Mouse (Mus musculus): ENCODE measurements around the gene Ngly1. TPM values are rescaled to one million over a fixed set of nuclear protein-coding genes. Genes with fewer than 3 reads are reported as not detected.

Ngly1 gene
- total and polyA plus RNA-seq, 3 experiments, result 19.2 to 31.2 (median 30.7) TPM

DNA sequence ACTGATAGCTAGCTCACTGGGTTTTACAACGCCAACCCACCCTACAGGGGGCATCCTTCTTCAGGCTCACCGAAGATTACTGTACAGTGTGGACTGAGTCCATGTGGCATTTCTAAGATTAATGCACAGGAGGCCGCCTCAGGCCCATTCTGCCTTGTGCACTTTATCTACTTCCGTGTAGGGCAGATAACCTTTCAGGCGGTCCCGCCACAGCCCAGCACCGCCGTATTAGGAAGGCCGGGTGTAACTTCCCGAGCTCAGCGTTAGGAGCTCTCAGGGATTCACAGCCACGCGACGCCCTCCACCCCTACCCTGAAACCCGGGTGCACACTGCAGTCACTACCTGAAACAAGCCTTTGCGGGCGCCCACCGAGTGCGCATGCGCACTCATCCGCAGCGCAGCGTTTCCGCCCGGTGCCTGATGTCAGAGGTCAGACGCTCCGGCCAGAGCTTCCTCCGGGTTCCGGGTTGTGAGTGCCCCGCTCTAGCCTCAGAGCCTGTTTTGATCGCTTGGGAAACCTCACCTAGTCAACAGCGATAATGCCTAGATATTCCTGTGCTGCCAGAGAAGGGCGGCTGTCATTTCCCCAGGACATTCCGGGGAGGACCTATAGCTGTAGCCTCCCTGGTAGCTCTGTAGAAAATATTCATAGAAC is 6.0 kb upstream of the Ngly1 start:
- intact Hi-C loops (cut with DNase I), result loop anchor here (2.0 kb wide), 1 partner anchor 138 kb away; no protein-coding TSS in a partner anchor
- under 1% methylated on average over 34 of the region's 34 CpGs for WGBS
- H3K4me1 ChIP-seq (ENCODE audit: control insufficient read depth, insufficient read depth, low read length), result no peaks in the 10 kb centered on the region

GRCm38 (mm10) chr14:16243603-16244209 is 5.4 kb upstream of the Ngly1 start:
- peak overlapping the region; percentile 66 for H3K4me3 ChIP-seq
- H3K9ac ChIP-seq (ENCODE audit: low read depth, low read length), result peak overlapping the region; percentile 96
- TF ChIP-seq EP300 (IDR thresholded peaks at IDR 0.05; ENCODE audit: insufficient read depth, low read depth, low read length) (no peak), CTCF (IDR thresholded peaks at IDR 0.05) (no peak), POLR2A (IDR thresholded peaks at IDR 0.05; ENCODE audit: insufficient read depth, low read depth, low read length) (no peak)
- 2% methylated on average over 10 of the region's 10 CpGs for WGBS
- peak in 1 of 2 experiments; percentile 33 for DNase-seq
- peaks cover 7% of the 10 kb centered on the region for H3K36me3 ChIP-seq (ENCODE audit: control insufficient read depth, insufficient read depth, low read length)
- H3K27me3 ChIP-seq (ENCODE audit: control insufficient read depth, insufficient read depth, low read length), result no peaks in the 10 kb centered on the region
- H3K27ac ChIP-seq, result peak overlapping the region; percentile 90
- H3K79me2 ChIP-seq (replicated peaks; ENCODE audit: control insufficient read depth, insufficient read depth, low read length), result no peaks in the 10 kb centered on the region
- intact Hi-C loops (cut with DNase I), result loop anchor here (2.0 kb wide), 1 partner anchor 137 kb away; no protein-coding TSS in a partner anchor
- no peaks in the 10 kb centered on the region for H3K4me1 ChIP-seq (ENCODE audit: control insufficient read depth, insufficient read depth, low read length)

More for the DNA sequence above, 6.0 kb upstream of the Ngly1 start:
- Histone ChIP-seq H3K79me2 (replicated peaks; ENCODE audit: control insufficient read depth, insufficient read depth, low read length) (no peaks in the 10 kb centered on the region), H3K36me3 (ENCODE audit: control insufficient read depth, insufficient read depth, low read length) (peaks cover 3% of the 10 kb centered on the region), H3K27ac (peak overlapping the region; percentile 90), H3K9ac (ENCODE audit: low read depth, low read length) (peak overlapping the region; percentile 96), H3K4me3 (peak overlapping the region; percentile 66), H3K27me3 (ENCODE audit: control insufficient read depth, insufficient read depth, low read length) (no peaks in the 10 kb centered on the region)
- DNase-seq, result peak; percentile 93 to 94
- TF ChIP-seq POLR2A (IDR thresholded peaks at IDR 0.05; ENCODE audit: insufficient read depth, low read depth, low read length) (peak; percentile 90), CTCF (IDR thresholded peaks at IDR 0.05) (peak; percentile 52), EP300 (IDR thresholded peaks at IDR 0.05; ENCODE audit: insufficient read depth, low read depth, low read length) (no peak; the same call in 1 of the 2 replicates)

DNA sequence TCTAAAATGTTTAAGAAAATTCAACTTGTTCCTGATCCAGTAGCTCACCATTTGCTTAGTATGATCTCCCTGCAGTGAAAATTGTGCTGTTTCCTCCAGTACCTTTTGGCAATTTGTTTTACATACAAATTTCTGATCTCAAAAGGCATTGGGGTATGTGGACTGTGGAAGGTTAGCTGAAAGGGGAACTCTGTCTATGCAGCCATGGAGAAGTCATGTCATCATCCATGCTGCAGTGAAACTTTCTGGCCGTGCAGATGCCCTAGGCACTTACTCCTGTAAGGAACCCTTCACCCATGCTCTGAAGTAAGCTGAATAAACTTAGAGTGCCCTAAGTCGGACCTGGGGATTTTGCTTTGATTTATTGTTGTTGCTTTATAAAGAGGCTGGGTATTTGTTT is 4.7 kb upstream of the Ngly1 start:
- peak overlapping the region; percentile 90 for H3K27ac ChIP-seq
- intact Hi-C loops (cut with DNase I), result no loop called here
- 78% methylated on average over 2 of the region's 2 CpGs for WGBS

DNA sequence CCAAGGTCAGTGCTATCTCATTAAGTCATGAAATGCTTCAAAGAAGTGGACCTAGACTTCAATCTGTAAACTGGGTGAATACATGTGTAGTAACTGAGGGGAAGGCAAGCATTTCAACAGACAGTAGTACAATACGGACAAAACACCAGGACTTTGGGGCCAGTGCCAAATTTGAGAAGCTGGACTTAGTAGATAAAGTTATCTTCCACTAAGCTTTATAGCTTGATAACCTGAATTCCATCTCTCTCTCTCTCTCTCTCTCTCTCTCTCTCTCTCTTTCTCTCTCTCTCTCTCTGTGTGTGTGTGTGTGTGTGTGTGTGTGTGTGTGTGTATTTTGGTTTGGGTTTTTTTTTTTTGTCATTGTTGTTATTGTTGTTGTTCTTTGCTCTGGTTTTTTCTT is 4.0 kb upstream of the Ngly1 start:
- Histone ChIP-seq H3K9ac (ENCODE audit: low read depth, low read length) (no peak overlapping the region), H3K27ac (no peak overlapping the region), H3K36me3 (ENCODE audit: control insufficient read depth, insufficient read depth, low read length) (peaks cover 8% of the 10 kb centered on the region), H3K4me3 (no peak overlapping the region), H3K27me3 (ENCODE audit: control insufficient read depth, insufficient read depth, low read length) (no peaks in the 10 kb centered on the region), H3K79me2 (replicated peaks; ENCODE audit: control insufficient read depth, insufficient read depth, low read length) (no peaks in the 10 kb centered on the region), H3K4me1 (ENCODE audit: control insufficient read depth, insufficient read depth, low read length) (no peaks in the 10 kb centered on the region; the same call in 1 of the 2 replicates)
- intact Hi-C loops (cut with DNase I), result no loop called here
- DNase-seq, result no peak
- TF ChIP-seq EP300 (IDR thresholded peaks at IDR 0.05; ENCODE audit: insufficient read depth, low read depth, low read length), result no peak
- TF ChIP-seq POLR2A (IDR thresholded peaks at IDR 0.05; ENCODE audit: insufficient read depth, low read depth, low read length), result no peak
- no peak for TF ChIP-seq CTCF (IDR thresholded peaks at IDR 0.05)
- 25% methylated on average over 1 of the region's 1 CpGs for whole genome bisulfite sequencing

More for the DNA sequence above, 4.7 kb upstream of the Ngly1 start:
- H3K36me3 ChIP-seq (ENCODE audit: control insufficient read depth, insufficient read depth, low read length), result peaks cover 7% of the 10 kb centered on the region
- no peak overlapping the region for H3K9ac ChIP-seq (ENCODE audit: low read depth, low read length)
- H3K4me3 ChIP-seq, result no peak overlapping the region
- no peak for DNase-seq
- no peaks in the 10 kb centered on the region for H3K4me1 ChIP-seq (ENCODE audit: control insufficient read depth, insufficient read depth, low read length)
- H3K27me3 ChIP-seq (ENCODE audit: control insufficient read depth, insufficient read depth, low read length), result no peaks in the 10 kb centered on the region
- TF ChIP-seq EP300 (IDR thresholded peaks at IDR 0.05; ENCODE audit: insufficient read depth, low read depth, low read length), result no peak
- no peak for TF ChIP-seq CTCF (IDR thresholded peaks at IDR 0.05)
- TF ChIP-seq POLR2A (IDR thresholded peaks at IDR 0.05; ENCODE audit: insufficient read depth, low read depth, low read length), result no peak
- no peaks in the 10 kb centered on the region for H3K79me2 ChIP-seq (replicated peaks; ENCODE audit: control insufficient read depth, insufficient read depth, low read length)

- Histone ChIP-seq H3K27me3 (ENCODE audit: control insufficient read depth, insufficient read depth, low read length) (no peaks in the 10 kb centered on the region), H3K27ac (no peak overlapping the region), H3K36me3 (ENCODE audit: control insufficient read depth, insufficient read depth, low read length) (peaks cover 13% of the 10 kb centered on the region), H3K79me2 (replicated peaks; ENCODE audit: control insufficient read depth, insufficient read depth, low read length) (no peaks in the 10 kb centered on the region), H3K9ac (ENCODE audit: low read depth, low read length) (no peak overlapping the region), H3K4me1 (ENCODE audit: control insufficient read depth, insufficient read depth, low read length) (no peaks in the 10 kb centered on the region; the same call in 1 of the 2 replicates), H3K4me3 (no peak overlapping the region)
- 86% methylated on average over 2 of the region's 2 CpGs for WGBS
- TF ChIP-seq POLR2A (IDR thresholded peaks at IDR 0.05; ENCODE audit: insufficient read depth, low read depth, low read length), result no peak
- TF ChIP-seq CTCF (IDR thresholded peaks at IDR 0.05), result no peak
- TF ChIP-seq EP300 (IDR thresholded peaks at IDR 0.05; ENCODE audit: insufficient read depth, low read depth, low read length), result no peak
- DNase-seq, result no peak
- intact Hi-C loops (cut with DNase I), result no loop called here
Measured at GRCm38 (mm10) chr14:16246340-16246912, 2.7 kb upstream of the Ngly1 start.

Measured in heart, adult 2 months (tissue).